Mouse (Mus musculus): ENCODE data around the gene Trim44.

The Trim44 gene

DNA sequence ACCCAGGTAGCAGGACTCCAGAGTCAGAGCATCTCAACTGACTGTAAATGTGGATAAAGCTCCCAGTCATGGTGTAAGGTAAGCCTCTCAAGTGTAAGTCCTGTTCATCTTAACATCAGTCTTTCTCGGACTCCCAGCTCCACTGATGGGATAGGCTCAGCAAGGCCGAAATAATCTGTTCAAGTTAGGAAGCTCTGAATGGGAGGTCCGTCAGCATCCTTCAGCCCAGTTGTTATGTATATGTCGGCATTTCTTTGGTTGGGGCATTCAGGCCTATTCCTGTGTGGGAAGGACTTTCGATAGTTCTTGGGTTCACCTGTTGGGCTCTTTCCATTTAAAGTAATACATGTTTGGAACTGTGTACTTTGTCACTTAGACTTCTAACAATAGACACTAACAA lies 3.6 kb downstream of the Trim44 start:
- DNase-seq, result no peak

DNA sequence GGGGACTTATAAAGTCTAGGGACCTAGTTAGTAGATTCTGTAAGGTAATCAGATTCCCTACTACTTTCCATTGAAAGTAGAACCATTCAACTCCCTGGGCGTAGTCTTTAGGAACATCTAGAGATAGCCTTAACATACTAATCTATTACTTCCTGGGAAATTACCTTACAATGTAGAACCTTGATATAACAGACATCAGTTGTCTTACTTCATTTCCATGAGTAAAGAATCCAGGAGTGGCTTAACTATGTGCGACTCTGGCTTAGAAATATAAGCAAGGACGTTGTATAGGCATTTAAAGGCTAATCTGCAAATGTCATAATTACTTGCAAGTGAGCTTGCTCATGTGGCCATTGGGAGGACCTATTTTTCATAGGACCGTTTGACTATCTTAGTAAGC lies 4.3 kb downstream of the Trim44 start:
- DNase-seq, result no peak

DNA sequence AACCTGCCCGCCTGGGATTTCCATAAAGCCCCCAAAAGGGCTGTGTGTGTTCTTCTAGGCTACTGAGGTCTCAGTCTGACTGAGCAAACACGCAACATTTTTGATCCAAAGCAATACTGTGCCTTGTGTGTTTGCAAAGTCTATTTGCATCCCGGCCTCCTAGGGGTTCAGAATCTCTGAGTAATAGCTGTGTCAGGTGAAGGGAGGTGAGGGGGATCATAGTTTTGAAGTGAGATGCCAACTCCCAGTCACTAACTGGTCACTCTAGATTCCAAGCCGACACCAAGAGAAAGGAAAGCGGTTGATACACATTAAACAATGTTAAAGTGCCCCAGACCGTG lies 6.3 kb downstream of the Trim44 start:
- DNase-seq, result no peak

DNA sequence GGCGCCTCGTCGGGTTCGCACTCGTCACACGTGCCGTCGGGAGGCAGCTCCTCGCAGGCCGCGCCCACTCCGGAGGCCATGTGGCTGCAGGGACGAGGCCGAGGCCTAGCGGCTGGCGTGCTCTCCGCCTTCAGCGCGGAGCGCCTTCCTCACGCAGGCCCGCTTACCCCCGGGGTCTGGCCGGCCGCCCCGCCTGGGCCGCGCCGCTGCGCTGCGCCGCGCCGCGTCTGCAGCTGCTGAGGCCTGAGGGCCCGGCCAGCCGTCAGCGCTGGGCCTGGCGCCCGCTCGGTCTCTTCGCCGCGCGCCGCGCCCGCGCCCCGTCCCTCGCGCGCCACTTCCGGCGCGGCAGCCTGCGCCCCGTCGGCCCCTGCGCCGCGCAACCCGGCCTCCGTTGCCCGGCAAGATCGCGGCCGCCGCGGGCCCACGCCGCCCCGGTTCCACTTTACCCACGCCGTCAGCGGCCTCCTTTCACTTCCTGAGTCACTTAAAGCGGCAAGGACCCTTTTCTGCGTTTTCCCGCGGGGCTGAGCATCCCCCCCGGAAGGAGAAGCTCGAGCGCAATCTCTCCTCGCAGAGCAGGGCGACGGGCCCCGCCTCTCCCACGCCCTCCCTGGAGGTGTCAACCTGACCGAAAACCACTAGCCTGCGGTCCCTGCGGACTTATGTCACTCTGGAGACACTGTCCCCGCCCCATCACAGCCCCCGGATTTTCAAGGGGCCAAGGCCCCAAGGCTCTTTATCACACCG lies 6.8 kb downstream of the Trim44 start:
- peak; percentile 94 for DNase-seq

DNA sequence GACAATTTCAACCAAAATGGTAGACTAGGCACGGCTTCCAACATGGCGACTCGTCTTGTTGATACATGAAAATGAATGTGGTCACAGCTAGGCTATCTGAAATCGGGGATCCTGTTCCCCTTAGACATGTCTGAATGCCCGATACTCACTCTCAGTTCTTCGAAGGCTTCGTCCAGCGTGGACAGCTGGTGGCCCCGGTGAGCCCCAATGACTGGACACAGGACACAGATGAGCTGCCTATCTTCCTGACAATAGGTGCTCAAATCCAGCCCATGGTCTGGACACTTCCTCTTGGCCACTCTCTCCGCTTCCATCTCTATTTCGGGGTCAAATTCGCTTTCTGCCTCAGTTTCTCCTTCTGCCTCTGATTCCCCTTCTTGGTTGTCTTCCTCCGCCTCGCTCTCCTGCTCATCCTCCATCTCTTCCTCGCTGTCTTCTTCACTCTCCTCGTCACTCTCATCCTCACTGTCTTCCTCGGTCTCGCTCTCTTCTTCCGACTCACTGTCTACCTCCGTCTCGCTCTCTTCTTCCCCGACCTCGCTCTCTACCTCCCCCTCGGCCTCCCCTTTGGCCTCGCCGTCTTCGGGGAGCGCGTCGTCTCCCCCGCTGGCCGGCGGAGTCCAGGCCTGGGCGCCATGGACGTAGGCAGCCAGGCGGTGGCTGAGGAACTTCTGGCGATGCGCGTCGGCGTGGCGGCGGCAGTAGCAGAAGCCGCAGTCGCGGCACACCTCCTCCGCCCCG lies 7.6 kb downstream of the Trim44 start:
- no peak for DNase-seq

DNA sequence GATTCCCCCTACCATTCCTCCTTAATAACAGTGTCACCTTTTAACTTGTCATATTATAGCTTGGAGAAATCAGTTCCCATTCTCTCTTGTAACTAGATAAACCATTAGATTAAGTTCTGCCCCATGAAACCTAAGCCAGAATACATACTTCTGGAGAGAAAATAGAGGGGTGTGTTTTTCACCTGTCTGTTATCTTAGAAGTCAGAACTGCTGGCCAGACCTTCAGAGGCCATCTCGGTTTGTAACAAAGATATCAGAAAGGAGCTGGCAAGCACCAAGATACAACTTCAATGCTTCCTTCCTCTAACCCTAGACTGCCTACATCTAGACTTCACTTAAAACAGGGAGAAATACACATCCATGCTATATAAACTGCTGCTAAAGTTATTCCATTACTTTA lies 11.1 kb downstream of the Trim44 start:
- no peak for DNase-seq

DNA sequence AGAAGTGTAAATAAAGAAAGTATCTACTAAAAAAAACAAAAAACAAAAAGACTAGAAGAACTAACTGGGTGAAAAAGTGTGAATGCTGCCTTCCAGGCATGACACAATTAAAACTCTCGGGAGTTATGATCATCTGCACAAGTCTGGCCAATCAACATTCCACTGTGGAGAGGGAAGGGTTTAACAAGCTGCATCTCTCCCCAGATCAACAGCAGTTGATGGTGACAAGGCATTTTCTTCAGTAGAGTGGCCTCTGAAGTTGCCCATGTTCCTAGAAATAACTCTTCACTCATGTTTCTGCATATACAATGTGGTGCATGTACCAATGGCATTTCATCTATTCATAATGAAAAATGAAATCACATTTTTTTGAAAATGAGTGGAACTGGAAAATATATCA lies 14.2 kb downstream of the Trim44 start:
- no peak for DNase-seq

DNA sequence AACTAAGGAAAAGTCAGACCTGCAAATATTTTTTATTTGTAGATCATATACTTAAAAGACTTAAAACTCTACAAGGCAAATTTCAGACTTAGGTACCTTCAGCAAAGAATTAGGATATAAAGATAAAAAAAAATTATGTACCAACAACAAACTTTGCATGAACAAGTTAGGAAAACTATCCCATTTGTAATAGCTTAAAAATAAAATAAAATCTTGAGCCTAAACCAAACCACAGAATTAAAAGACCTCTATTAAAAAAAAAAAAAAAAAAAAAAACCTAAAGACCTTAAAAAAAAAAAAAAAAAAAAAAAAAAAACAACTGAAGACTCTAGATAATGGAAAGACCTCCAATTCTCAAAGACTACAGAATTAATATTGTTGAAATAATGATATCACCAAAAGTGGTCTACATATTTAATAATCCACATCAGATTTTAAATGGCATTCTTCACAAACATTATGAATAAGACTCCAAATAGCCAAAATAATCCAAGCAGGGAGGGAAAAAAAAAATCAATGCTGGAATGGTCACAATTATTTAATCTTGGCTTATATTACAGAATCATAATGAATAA lies 22.2 kb downstream of the Trim44 start:
- DNase-seq, result no peak

DNA sequence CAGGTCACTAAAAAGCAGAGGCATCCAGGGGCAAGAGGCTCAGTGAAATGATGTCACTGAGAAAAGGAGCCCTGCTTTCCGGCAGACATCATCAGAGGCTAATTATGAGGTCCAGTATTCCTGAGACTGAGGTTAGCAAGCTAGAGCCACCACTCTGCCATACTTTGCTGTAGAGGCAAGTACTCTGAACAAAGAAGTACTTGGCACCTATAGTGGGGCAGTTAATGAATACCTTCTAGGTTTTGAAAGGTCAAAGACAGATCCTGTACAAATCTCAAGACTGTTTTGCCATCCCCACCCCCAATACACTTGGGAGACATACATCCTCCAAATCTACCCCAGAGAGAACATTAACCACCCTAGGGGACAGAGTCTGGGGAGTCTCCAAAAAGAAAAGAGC lies 23.1 kb downstream of the Trim44 start:
- no peak for DNase-seq

DNA sequence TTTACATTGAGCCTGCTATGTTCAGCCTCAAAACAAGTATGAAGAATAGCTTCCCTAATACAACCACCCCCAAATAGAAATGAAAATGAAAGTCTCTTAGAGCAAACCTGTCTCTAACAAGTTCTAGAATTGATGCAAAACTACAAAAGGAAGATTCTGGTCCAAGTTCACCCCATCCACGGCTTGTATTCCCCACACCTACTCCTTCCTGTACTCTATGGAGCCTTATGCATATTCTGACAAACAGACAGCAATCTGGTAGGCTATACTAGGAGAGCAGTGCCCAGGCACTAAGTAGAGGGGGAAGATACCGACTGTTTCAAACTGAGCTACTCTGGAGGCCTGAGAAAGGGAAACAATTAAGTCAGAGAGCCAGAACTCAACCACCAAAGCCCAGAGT lies 23.6 kb downstream of the Trim44 start:
- no peak for DNase-seq

DNA sequence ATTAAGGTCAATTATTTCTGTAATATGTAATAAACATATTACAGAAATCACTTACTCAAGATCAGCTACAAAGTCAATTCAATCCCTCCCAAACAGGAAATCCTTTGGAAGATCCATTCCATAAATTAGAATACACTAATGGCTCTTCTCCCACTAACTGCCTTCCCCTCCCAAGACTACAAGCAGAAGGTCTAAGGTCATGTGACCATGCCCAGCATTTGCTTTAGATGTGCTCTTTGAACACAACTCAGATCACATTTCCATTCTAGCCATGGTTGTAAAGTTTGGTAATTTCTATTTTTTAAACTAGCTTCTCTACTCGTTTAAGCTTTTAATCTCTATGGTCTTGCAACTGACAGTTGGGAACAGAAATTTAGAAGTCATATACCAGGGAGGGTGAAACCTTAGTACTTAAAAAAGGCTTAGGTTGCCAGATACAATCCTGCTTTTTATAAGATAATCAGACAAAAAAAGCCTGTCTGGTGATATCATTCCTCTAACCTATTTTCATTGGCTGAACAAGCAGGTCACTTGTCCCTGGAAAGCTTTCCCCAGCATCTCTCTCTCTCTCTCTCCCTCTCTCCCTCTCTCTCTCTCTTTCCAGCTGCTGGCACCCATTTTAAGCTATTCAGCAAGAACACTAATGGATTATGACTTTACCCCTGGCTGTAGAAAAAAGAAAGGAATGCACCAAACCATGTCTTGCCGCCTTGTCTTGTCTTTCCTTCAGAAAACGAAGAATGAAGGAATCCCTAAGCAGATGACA lies 24.4 kb downstream of the Trim44 start:
- DNase-seq, result no peak

DNA sequence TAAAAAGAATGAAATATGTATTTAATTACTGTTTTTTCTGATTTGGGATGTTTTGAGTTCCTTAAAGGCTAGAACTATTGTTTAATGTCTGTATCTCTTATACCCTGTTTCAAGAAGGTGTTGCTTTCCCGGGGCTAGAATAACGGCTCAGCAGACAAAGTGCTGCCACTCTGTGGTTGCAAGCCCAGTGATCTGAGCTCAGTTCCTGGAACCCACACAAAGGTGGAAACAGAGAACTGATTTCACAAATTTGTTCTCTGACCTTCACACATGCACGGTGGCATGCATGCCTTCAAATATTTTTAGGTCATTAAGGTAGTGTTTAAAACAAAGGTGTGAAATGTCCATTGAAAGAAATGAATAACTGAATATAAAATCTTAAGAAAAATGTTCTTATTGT lies 25.1 kb downstream of the Trim44 start:
- DNase-seq, result no peak

DNA sequence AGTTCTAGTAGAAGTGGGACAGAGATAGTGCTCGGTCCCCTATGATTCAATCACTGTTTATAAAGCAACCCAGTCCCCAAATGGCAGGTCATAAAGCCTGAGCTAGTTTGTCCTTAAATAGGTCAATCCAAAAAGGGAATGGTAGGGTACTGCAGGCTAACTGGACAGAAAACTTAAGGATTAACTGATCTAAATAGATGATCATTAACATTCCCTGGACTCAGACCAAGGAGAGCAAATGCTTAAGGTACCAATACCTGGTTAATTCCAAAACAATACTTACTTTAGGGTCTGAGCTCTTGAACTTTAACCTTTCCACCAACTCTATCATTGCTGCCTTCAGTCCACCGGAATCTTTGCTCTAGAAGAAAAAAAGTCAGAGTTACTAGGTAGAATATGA lies 27.0 kb downstream of the Trim44 start:
- DNase-seq, result no peak

DNA sequence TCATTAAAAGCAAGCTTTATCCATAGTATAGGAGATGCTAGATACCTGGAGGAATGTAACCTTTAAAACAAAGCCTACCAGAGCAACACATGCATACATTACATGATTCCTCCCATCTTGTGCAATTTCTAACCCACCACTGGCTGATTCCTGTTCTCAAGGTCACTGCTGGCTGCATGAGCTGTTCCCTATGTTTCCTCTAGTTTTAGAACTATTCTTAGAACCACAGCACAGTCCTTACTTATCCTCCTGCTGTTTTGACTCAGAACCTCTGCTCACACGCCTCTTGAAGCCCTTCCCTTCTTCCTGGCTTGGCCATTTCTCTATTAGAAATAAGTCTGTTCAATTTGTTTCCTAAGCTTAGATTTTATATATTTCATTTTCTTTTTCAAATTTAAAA lies 28.7 kb downstream of the Trim44 start:
- DNase-seq, result no peak

DNA sequence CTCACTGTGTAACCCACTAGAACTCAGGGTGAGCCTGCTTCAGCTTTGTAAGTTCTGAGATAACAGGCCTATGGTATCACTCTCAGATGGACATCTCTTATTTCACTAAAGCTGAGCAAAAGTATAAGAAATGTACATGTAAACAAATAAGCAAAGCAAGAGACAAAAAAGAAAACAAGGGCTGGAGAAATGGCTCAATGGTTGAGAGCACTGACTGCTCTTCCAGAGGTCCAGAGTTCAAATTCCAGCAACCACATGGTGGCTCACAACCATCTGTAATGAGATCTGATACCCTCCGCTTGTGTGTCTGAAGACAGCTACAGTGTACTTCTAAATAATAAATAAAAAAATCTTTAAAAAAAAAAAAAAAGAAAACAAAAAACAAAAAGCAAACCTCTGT lies 29.2 kb downstream of the Trim44 start:
- DNase-seq, result no peak

DNA sequence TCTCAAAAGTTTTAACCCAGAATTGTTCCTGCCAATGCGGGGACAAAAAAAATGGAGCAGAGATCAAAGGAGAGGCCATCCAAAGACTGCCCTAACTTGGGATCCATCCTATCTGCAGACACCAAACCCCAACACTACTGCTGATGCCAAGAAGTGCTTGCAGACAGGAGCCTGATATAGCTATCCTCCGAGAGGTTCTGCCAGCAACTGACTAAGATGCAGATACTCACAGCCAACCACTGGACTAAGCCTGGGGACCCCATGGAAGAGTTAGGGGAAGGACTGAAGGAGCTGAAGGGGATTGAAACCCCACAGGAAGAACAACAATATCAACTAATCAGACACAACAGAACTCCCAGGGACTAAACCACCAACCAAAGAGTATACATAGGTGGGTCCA lies 30.3 kb downstream of the Trim44 start:
- DNase-seq, result no peak

DNA sequence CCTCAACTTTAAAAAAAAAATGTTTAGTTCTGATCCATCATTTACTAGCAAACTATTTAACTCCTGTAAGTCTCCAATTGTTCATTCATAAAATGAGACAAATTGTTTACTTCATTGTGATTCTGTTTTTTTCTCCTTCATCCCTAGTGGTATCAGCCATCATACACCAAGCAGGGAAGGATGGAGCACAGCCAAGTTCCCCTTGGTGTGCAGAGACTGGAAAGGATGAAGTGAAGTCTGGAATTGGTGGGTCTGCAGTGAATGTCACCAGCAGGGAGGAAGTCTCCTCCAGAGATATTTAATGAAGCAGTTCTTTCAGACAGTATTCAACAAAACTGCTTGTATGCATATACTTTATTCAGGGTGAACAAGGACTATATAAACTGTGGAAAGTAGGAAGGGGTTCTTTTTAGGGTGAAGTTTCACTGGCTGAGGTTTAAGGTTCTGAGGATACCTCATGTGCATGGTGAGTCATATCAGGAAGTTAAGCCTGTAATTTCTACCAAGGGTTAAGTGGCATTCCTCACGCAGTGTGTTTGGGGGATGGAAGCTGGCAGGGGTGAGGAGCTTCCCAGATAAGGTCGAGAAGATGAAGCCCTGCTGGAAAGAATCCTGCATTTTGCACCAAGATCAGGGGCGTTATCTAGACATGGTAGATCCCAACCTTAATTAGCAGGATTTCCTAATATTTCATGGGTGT lies 34.1 kb downstream of the Trim44 start:
- no peak for DNase-seq

DNA sequence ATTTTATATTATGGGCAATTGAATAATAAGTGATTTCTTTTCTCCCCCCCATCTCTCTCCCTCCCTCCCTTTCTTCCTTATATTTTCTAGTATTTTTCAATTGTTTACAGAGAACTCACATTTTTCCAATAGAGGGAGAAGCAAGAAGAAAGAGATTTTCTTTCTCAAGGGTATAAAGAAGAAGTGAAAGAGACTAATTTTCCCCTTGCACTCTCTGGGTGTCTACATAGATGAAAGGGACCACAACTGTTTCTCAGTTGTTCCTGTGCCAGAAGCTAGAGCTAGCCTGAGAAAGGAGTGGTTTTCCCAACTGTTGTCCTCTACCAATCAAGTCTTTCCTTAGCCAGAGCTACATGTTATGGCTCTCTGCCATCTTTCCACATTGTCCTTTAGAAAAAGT lies 34.9 kb downstream of the Trim44 start:
- DNase-seq, result no peak

DNA sequence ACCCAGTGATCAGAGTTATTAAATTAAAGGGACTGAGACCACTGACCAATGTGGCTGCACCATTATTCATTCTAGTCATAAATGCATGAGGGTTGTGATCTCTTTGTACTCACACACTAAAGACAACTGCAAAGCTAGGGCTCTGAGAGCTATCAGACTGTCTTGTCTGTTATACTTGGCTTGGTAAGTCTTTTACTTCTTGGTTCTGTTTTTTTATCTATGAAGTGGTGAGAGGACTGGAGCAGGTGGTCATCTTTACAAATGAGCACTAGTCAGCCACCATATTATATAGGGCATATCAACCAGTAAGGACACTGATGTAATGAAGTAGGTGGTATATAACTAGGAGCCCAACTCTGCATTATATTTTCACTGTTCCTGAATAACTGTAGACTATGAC lies 36.3 kb downstream of the Trim44 start:
- no peak for DNase-seq

DNA sequence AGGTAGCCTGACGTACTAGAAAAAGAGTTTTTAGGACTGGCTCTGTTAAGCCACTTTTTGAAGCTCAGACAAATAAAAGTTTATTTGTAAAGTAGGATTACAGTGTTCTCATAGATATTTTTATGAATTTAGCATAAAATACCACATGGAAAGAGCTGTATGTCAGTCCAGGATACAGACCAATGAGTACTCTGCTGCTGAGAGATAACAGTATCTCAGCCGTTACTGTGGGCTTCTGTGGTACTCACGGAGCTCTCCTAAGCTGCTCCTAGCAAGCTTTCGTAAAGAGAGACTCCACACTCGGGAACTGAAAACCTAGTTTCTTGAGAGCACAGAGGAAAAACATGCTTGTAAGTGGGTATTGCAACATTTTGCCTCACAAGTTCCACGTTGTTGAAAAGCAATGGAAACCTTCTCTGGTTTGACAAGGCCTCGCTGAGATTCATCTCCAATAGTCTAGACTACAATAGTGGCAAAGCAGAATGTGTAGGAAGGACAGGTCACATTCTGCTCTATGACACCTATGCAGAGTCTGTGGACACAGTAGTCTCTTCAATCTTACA lies 41.6 kb downstream of the Trim44 start:
- no peak for DNase-seq

DNA sequence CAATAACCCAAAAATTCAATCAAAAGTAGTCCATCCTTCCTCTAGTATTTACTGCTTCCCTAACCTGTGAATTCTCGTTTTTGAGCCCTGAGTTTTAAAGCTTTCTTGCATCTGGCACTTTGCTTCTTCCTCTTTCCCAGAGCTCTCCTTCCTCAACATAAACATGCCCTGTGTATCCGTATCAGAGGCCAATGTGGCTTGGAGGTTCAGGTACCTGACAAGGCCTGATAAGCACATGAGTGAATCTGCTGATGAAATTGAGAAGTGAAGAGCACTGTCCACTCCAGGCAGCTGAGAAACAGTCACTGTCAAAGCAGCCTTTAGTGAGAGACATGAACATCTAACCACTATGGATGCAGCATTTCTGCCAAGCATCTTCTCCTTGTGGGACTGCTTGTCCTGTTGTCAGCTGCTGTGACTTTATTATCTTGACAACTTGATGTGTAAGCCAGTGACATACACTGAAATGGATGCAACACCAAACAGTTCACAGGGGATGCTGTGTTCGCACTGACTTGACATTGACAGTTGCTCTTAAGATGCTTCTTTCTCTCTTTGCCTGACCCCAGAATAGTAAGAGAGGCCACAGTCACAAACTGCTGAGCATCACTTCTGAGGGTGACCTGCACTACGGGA lies 42.9 kb downstream of the Trim44 start:
- no peak for DNase-seq

DNA sequence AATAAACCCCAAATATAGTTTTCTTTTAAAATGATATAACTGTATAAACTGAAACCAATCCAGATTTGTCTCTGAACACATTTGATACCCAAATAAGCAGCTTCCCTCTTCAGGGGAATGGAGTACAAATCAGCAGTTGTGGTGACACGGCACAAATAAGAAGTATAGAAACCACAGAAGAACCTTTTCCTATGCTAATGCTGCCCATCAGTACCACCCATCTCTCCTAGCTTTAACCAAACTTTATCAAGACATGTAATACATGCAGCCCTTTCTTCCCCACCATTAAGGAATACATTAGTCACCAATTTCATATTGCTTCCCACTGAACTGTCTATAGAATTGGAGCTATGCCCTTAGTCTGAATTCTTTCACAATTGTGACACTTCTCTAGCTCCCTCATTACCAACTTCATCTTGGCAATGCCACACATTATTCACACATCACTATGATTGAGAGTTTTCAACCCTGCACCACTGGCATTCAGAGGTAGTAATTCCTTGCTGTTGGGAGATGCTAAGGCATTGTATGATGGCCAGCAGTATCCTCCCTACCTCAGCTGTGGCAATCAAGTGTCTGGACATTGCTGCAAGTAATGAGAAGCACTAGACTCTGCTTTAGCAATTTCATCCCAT lies 44.6 kb downstream of the Trim44 start:
- no peak for DNase-seq

All from right cerebral cortex, adult 18-20 months (tissue).